Mouse (Mus musculus) adipocyte (in vitro differentiated cells): Measurements from ENCODE around the gene Tanc2.

ENCODE experiments used
- DNase-seq: peaks from one replicate; pipeline ENCODE4 v3.0.0-alpha.2; 2016; ENCODE audit warnings: low spot score

Tanc2 gene

GRCm38 (mm10) chr11:105589877-105590641 is at the start of gene Tanc2:
TSS of gene Tanc2 (plus strand) at chr11:105589986.
- peak; percentile 32 for DNase-seq

GRCm38 (mm10) chr11:105540781-105541180 is 49.0 kb upstream of the Tanc2 start:
- no peak for DNase-seq

DNA sequence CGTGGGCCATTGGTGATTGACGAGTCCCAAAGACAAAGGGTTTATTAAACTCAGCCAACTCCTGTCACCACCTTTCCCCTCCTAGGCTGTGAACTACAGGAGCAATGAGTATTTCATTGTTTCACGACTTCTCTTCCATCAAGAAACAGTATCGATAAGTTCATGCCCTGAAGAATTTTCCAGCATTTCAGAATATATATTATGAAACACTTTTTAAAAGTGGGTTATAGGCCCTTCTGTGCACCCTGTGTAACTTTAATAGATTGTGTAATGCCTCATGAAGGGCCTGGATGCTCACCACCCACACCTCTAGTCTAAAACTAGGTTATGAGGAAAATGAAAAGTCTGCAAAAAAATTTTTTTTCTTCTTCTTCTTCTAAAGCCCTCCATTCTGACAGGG is 48.4 kb upstream of the Tanc2 start:
- no peak for DNase-seq

DNA sequence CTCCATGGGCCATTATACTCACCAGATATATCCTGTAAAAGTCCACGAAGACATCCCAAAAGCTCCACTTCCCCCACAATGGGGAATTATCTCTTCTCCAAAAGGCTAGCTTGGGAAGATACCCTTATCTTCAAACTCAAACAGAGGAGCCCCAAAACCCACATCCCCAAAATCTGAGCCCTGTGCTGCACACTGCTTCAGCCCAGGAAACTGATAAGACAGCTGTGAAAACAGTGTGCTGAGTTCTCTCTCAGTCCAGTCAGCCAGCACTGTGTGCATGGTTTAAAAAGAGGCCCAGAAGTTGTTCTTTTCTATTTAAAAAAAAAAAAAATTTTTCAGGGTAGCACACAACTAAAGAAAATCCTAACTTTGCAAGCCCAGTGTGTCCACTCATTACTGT is 47.7 kb upstream of the Tanc2 start:
- no peak for DNase-seq

DNA sequence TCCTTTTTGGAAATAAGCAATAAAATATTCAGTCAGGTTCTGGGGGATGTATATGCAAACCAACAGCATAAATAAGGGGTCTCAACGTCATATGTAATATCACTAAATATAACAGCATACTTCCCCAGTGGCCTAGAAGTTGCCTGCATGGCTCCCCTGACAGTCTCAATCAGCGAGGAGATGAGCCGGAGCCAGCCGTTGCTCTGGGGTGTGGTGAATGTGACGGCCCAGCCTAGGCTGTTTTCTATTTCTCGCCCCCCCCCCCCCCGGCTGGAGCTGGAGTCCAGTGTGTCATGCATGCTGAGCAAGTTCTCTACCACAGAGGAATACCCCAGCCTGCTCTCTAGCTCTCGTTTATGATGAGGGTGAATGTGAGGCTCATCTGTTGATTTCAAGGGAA is 44.0 kb upstream of the Tanc2 start:
- DNase-seq: no peak

- DNase-seq: no peak
These were observed 43.4 kb upstream of the Tanc2 start for GRCm38 (mm10) chr11:105546393-105546792.

DNA sequence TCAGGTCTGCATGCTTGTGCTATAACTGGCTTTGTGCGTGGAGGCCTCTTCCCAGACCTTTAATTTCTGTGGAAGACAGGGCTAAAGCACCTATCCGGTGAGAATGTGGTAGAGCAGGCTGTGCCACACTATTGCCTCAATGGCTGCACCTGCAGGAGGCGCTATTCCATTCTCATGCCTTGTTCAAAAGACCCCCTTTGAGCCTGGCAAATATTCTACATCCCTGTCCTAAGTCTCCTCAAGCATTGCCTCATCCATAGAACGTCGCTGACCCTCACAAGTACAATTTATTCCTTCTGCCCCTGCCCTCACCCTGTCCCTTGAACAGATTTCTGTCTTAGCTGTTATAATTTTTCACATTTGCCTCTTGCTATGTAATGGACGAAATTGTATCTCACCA is 41.4 kb upstream of the Tanc2 start:
- DNase-seq: no peak

DNA sequence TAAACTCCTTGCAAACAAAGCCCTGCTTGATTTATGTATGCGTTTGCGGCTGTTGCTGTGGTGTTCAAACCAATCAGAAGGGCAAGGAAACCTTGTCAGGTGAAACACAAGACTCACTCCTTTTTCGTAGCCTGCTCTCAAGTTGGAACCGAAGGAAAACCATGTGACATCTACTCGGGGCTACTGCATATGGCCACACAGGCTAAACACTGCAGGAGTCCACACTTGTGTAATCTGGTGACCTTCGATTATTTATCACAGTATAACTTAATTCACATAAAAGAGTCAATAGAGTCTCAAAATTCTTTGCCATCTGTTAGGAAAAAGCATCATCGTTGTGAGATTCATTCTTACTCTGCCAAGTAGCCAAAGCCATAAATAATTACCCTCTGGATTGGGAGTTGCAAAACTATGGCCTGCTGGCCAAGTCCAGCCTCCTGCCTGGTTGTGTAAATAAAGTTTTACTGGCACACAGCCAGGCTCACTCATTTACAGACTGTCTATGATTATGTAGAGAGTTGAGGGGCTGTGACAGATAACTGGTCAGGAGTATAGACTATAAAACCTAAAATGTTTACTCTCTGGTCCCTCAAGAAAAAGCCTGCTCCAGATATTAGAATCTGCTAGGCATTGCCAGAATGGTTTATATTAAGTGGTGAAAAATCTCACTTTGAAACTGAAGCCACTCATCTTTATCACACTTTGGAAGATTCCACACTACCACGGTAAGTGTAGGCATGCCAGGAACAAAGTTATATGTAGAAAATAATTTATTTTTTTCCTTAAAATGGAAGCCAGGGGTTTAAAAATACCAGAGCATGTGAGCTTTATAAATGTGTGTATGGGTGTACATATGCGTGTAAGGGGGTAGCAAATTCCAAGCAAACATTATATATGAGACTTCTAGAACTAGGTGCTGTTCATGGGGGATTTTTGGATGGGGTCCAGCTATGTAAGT is 40.3 kb upstream of the Tanc2 start:
- peak; percentile 94 for DNase-seq

- DNase-seq: no peak
These were observed 32.5 kb upstream of the Tanc2 start for GRCm38 (mm10) chr11:105557285-105557684.

DNA sequence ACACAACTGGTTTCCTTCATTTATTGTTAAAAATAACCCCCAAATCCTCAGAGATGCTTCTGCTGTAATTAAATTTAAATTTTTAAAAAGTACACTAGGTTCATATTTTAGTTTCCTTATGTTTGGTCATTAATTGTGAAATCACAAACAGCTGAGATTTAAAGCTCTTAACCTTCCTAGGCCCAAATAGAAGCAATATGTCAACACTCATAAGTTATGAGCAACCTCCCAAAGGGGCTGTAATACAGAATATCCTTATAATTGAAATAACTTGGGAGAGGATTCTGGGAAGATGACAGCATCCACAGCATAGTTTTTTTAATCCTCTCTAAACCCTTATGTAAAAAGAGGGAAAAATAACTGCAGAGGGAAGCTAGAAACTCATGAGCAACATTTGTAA is 31.7 kb upstream of the Tanc2 start:
- DNase-seq: no peak

GRCm38 (mm10) chr11:105558803-105559505 is 30.8 kb upstream of the Tanc2 start:
- no peak for DNase-seq

DNA sequence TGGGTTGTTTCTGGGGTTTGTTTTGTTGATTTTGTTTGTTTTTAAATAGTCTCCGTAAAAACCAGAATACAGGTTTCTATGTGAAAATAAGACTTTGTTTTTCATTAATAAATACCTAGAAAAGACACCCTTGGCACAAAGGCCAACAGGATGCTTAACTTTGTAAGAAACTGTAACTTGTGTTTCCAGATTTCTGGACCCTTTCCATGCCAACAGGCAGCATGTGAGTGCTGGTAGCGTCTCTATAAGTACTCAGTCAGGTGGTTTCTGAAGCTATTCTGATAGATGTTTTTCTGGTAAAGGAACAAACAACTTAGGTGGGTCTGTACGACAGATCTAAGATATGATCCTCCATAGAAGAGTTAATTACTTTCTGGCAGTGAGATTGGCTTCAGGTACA is 26.2 kb upstream of the Tanc2 start:
- no peak for DNase-seq

GRCm38 (mm10) chr11:105567221-105567641 is 22.6 kb upstream of the Tanc2 start:
- peak; percentile 92 for DNase-seq

GRCm38 (mm10) chr11:105571996-105572395 is 17.8 kb upstream of the Tanc2 start:
- peak; percentile 55 for DNase-seq

DNA sequence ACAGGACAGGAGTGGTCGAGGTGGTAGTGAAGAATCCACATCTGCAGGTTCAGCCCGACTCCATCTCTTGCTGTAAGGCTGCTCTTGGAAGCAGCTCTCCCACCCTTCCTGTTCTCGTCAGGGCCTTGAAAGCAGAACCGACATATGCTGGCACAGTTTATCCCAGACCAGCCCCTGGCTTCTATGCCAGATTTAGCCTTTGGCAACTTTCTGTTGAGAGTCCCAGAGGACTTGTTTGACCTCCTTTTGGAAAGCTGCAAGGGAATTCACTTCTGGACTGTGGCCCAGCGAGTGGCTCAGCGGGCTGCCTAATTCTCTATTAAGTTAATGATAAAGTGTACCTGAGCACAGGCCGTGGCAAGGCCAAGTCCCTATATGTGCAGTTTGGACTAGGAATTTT is 15.5 kb upstream of the Tanc2 start:
- DNase-seq: peak; percentile 92

- DNase-seq: peak; percentile 32
These were observed 12.6 kb upstream of the Tanc2 start for GRCm38 (mm10) chr11:105577211-105577610.

DNA sequence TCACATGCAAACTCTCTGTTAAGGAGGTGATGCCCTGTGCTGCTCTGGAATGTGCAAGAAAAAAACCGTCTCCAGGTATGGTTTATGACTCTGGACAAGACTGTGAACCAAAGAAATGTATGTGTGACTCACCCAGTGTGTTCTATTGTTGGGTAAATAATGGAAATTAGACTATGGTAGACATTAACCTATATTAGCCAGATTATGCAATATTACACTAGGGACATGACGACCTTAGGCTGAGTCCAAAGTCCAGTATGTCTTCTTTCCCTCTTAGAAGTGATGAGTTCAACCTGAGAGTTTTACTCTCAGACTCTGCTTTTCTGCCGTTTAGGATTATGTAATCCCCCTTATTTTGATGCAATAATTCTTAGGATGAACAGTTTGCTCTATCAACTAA is 7.8 kb upstream of the Tanc2 start:
- no peak for DNase-seq

DNA sequence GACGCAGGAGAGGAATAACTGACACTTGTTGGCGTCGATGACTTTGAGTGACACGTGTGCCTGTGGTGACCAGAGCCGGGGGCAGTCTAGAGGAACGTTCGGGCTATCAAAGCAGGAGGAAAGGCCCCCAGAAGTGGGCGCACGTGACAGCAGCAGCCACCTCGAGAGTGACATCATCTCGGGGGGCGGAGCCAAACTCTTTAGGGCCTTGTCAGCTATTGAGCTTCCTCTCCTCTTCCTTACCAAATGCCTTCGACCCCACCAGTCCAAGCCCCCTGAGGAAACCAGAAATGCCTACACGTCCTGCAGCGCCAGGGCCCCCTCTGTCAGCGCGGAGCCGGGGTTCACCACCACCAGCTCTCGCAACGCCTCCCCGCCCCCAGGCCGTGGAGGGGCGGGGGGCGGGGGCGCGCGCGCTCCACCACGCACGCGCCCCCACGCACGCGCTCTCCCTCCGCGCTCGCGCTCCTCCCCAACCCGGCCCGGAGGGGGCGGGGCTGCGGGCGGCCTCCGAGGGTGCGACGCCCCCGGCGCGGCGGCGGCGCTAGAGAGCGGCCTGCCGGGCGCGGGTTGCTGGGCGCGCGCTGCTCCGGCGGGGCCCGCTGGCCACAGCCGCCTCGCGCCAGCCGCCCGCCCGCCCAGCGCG is 432 bp upstream of the Tanc2 start:
- DNase-seq: peak; percentile 84

- DNase-seq: peak; percentile 81
These were observed 2.1 kb downstream of the Tanc2 start for GRCm38 (mm10) chr11:105591905-105592304.

GRCm38 (mm10) chr11:105602177-105602576 is 12.4 kb downstream of the Tanc2 start:
- no peak for DNase-seq

- DNase-seq: no peak
These were observed 36.4 kb downstream of the Tanc2 start for GRCm38 (mm10) chr11:105626201-105626600.

GRCm38 (mm10) chr11:105643995-105644394 is 54.2 kb downstream of the Tanc2 start:
- DNase-seq: no peak
